Mouse (Mus musculus) brain, embryonic 14.5 days (tissue): ENCODE measurements around the gene Creld1.
A peak's percentile ranks its signal among the peaks of the same experiment; 100 is the strongest.

Source experiments
- CTCF ChIP-seq: fragments of 200-500 bp; IDR thresholded peaks from 2 replicates; pipeline ENCODE4 v1.5.1; 2012; ENCODE audit warnings: inconsistent platforms, mild to moderate bottlenecking, moderate library complexity, borderline replicate concordance; ENCODE audit not compliant: insufficient read depth, insufficient read length; ENCODE audit errors: extremely low read depth
- POLR2A ChIP-seq: fragments of 200-500 bp; IDR thresholded peaks from 2 replicates; pipeline ENCODE4 v1.6.1; 2012; ENCODE audit warnings: mild to moderate bottlenecking, inconsistent platforms, borderline replicate concordance; ENCODE audit not compliant: poor library complexity, insufficient read depth, insufficient read length, severe bottlenecking; ENCODE audit errors: extremely low read depth

DNA sequence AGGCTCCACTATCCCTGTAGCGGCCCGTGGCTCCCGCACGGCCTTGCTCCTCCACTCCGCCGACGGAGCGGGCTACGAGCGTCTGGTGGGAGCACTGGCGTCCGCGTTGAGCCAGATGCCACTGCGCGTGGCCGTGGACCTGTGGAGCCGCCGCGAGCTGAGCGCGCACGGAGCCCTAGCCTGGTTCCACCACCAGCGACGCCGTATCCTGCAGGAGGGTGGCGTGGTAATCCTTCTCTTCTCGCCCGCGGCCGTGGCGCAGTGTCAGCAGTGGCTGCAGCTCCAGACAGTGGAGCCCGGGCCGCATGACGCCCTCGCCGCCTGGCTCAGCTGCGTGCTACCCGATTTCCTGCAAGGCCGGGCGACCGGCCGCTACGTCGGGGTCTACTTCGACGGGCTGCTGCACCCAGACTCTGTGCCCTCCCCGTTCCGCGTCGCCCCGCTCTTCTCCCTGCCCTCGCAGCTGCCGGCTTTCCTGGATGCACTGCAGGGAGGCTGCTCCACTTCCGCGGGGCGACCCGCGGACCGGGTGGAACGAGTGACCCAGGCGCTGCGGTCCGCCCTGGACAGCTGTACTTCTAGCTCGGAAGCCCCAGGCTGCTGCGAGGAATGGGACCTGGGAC, 509 bp upstream of the Creld1 start:
- no peak for TF ChIP-seq POLR2A
- TF ChIP-seq CTCF: 0 out of 2 replicates have a peak, but pooled peaks have one; percentile 7
